ENCODE assay signal across 9 mouse cellular contexts in genomic region chr10:80436276-80436675, GRCm38 (mm10). TPM values are rescaled to one million over a fixed set of nuclear protein-coding genes. Genes with fewer than 3 reads are reported as not detected.
DNase-seq lines count a peak whose midpoint lies in the region; ATAC-seq and TF ChIP-seq lines count a peak whose summit lies in the region.
"Had no signal": no experiment of that assay in that cellular context is flagged by ENCODE, and none has a peak within 500 bp of the region (broad histone marks: within the 10 kb centered on the region; RNA-seq: fewer than 3 reads in every experiment).

No protein-coding gene starts in this region.

- TF ChIP-seq RAD21 in MEL (IDR thresholded peaks at IDR 0.05; ENCODE audit: low read depth, low read length) = no peak

- TF ChIP-seq CTCF in MEL (IDR thresholded peaks at IDR 0.05 in 2 of 3, conservative IDR thresholded peaks at IDR 0.05 in 1 of 3; ENCODE audit: control insufficient read depth in 1 of 3, insufficient read depth in 1 of 3, low read depth in 2 of 3, low read length in 3 of 3, poor library complexity in 1 of 3, severe bottlenecking in 1 of 3) = no peak
- no peak for TF ChIP-seq CTCF in kidney, postnatal 0 days (IDR thresholded peaks at IDR 0.05; ENCODE audit: low read depth)

- no peaks in the 10 kb centered on the region for H3K36me3 ChIP-seq in hindbrain, embryonic 12.5 days
- H3K36me3 ChIP-seq in hindbrain, embryonic 14.5 days (replicated peaks; ENCODE audit: control insufficient read depth, insufficient read depth) = no peaks in the 10 kb centered on the region
- H3K36me3 ChIP-seq in MEL (ENCODE audit: control insufficient read depth in 1 of 2, insufficient read depth in 2 of 2, low read length in 2 of 2) = peaks cover 0 to 26% of the 10 kb centered on the region in 2 experiments; a peak in 2 of 4 replicates
- H3K36me3 ChIP-seq in kidney, postnatal 0 days (ENCODE audit: insufficient read depth, low read length) = no peaks in the 10 kb centered on the region

- H3K27ac ChIP-seq in hindbrain, embryonic 12.5 days = 0 out of 2 replicates have a peak overlapping the region, but pooled peaks have one; percentile 7
- H3K27ac ChIP-seq in hindbrain, embryonic 14.5 days = no peak overlapping the region
- peak overlapping the region; percentile 79 for H3K27ac ChIP-seq in MEL (ENCODE audit: control insufficient read depth, low read depth, low read length)
- H3K27ac ChIP-seq in kidney, postnatal 0 days = 0 out of 2 replicates have a peak overlapping the region, but pooled peaks have one; percentile 48

- H3K9ac ChIP-seq in hindbrain, embryonic 12.5 days = no peak overlapping the region
- H3K9ac ChIP-seq in hindbrain, embryonic 14.5 days = no peak overlapping the region
- peak overlapping the region; percentile 57 for H3K9ac ChIP-seq in MEL (ENCODE audit: control insufficient read depth, low read depth, low read length, poor library complexity, severe bottlenecking)
- no peak overlapping the region for H3K9ac ChIP-seq in kidney, postnatal 0 days (ENCODE audit: low read depth, low read length)

- H3K27me3 ChIP-seq in hindbrain, embryonic 12.5 days = peaks cover 18% of the 10 kb centered on the region
- H3K27me3 ChIP-seq in hindbrain, embryonic 14.5 days (ENCODE audit: control insufficient read depth, insufficient read depth, low read length) = no peaks in the 10 kb centered on the region
- no peaks in the 10 kb centered on the region for H3K27me3 ChIP-seq in MEL (ENCODE audit: control insufficient read depth in 1 of 2, insufficient read depth in 2 of 2, low read length in 2 of 2)
- H3K27me3 ChIP-seq in kidney, postnatal 0 days (ENCODE audit: insufficient read depth, low read length) = no peaks in the 10 kb centered on the region

- no peak overlapping the region for H3K4me3 ChIP-seq in hindbrain, embryonic 12.5 days
- no peak overlapping the region for H3K4me3 ChIP-seq in hindbrain, embryonic 14.5 days (replicated peaks; ENCODE audit: low read length)
- H3K4me3 ChIP-seq in MEL (ENCODE audit: control insufficient read depth in 1 of 2, insufficient read depth in 1 of 2, low read depth in 2 of 2, low read length in 2 of 2) = peak overlapping the region; percentile 4 to 25
- no peak overlapping the region for H3K4me3 ChIP-seq in kidney, postnatal 0 days (replicated peaks; ENCODE audit: low read depth, low read length)

- ATAC-seq in hindbrain, embryonic 12.5 days (ENCODE audit: low FRiP score) = no peak
- ATAC-seq in hindbrain, embryonic 14.5 days (ENCODE audit: low FRiP score) = no peak
- ATAC-seq in kidney, postnatal 0 days (replicated peaks; ENCODE audit: low FRiP score, low read depth) = no peak
- ATAC-seq in monocyte, adult 5-6 weeks (replicated peaks; ENCODE audit: insufficient number of reproducible peaks, low FRiP score, low TSS enrichment, poor library complexity, severe bottlenecking) = no peak

- H3K4me2 ChIP-seq in hindbrain, embryonic 12.5 days (replicated peaks) = no peak overlapping the region
- H3K4me2 ChIP-seq in hindbrain, embryonic 14.5 days (replicated peaks) = no peak overlapping the region
- H3K4me2 ChIP-seq in kidney, postnatal 0 days (ENCODE audit: low read length) = no peak overlapping the region

- H3K79me2 ChIP-seq in MEL (ENCODE audit: control insufficient read depth, insufficient read depth, low read length, poor library complexity) = peaks cover 20% of the 10 kb centered on the region

- no peaks in the 10 kb centered on the region for H3K9me3 ChIP-seq in hindbrain, embryonic 12.5 days (replicated peaks)
- H3K9me3 ChIP-seq in hindbrain, embryonic 14.5 days (ENCODE audit: control insufficient read depth, low read length) = no peaks in the 10 kb centered on the region
- no peaks in the 10 kb centered on the region for H3K9me3 ChIP-seq in MEL (replicated peaks; ENCODE audit: insufficient read depth, low read length)
- H3K9me3 ChIP-seq in kidney, postnatal 0 days (replicated peaks; ENCODE audit: low read length) = no peaks in the 10 kb centered on the region

- peaks cover 22% of the 10 kb centered on the region for H3K4me1 ChIP-seq in hindbrain, embryonic 12.5 days
- H3K4me1 ChIP-seq in hindbrain, embryonic 14.5 days (replicated peaks; ENCODE audit: control insufficient read depth, insufficient read depth, low read length) = peaks cover 15% of the 10 kb centered on the region
- peaks cover 6 to 34% of the 10 kb centered on the region in 2 experiments; a peak in 3 of 4 replicates for H3K4me1 ChIP-seq in MEL (ENCODE audit: control insufficient read depth in 1 of 2, insufficient read depth in 2 of 2, low read length in 2 of 2)
- peaks cover 3% of the 10 kb centered on the region; the same call in 1 of the 2 replicates for H3K4me1 ChIP-seq in kidney, postnatal 0 days (replicated peaks; ENCODE audit: insufficient read depth, low read length)

- 8% methylated on average over 9 of the region's 9 CpGs for WGBS in hindbrain, embryonic 12.5 days
- WGBS in hindbrain, embryonic 14.5 days = 11% methylated on average over 9 of the region's 9 CpGs
- 17% methylated on average over 9 of the region's 9 CpGs for WGBS in kidney, postnatal 0 days

- TF ChIP-seq POLR2A in MEL (IDR thresholded peaks at IDR 0.05; ENCODE audit: control insufficient read depth in 1 of 2, insufficient read depth in 1 of 2, low read depth in 1 of 2, low read length in 2 of 2, poor library complexity in 1 of 2) = no peak; a peak in 1 of 4 replicates

- intact Hi-C loops in left cerebral cortex, postnatal 25 days (cut with DNase I) = no loop called here

- TF ChIP-seq EP300 in MEL (IDR thresholded peaks at IDR 0.05; ENCODE audit: low read depth in 1 of 2, low read length in 2 of 2) = no peak

- DNase-seq in hindbrain, embryonic 14.5 days (ENCODE audit: low spot score) = no peak
- DNase-seq in MEL (ENCODE audit: low read depth, low spot score) = peak; percentile 66
- DNase-seq in kidney, postnatal 0 days (ENCODE audit: low spot score) = peak; percentile 57
- DNase-seq in spleen, postnatal 4 days (ENCODE audit: low spot score in 2 of 2) = peak; percentile 71 to 80
- no peak for DNase-seq in left cerebral cortex, postnatal 25 days (ENCODE audit: low spot score in 2 of 2)
- DNase-seq in c-Kit-positive CD71-positive TER-119-positive erythroid progenitor cells, embryonic 14.5 days (ENCODE audit: low spot score) = no peak

TF ChIP-seq in MEL, 35 proteins besides CTCF, POLR2A, EP300 and RAD21 (continues in another document):
- no peak for TF ChIP-seq ZC3H11A (IDR thresholded peaks at IDR 0.05; ENCODE audit: low read depth, low read length)
- TF ChIP-seq UBTF (IDR thresholded peaks at IDR 0.05; ENCODE audit: borderline replicate concordance, insufficient read depth, low read depth, low read length) = no peak
- TF ChIP-seq POLR2AphosphoS2 (IDR thresholded peaks at IDR 0.05; ENCODE audit: low read length) = no peak
- TF ChIP-seq SIN3A (IDR thresholded peaks at IDR 0.05; ENCODE audit: low read length) = 0 out of 2 replicates have a peak, but pooled peaks have one; percentile 5

RNA-seq across cellular contexts. Expression of gene Tcf3, which starts 2.8 kb away (rescaled TPM):
- polyA plus RNA-seq in hindbrain, embryonic 12.5 days (2016; fragmentation: Nextera tagmentation; extraction: Ambion mirVana) = 176 and 178 TPM in 2 replicates
- polyA plus RNA-seq in hindbrain, embryonic 14.5 days (2014; fragmentation: Nextera tagmentation; extraction: Ambion mirVana) = 41.3 and 46.5 TPM in 2 replicates
- total RNA-seq in MEL (2012; rRNA removed) = 113 and 125 TPM in 2 replicates
- polyA plus RNA-seq in MEL (2012; ENCODE audit: insufficient read depth in 1 of 2, insufficient read length in 2 of 2, low read depth in 1 of 2, low replicate concordance in 2 of 2, missing spikeins in 1 of 2) = 100 to 1,000 TPM in 1 of 2 experiments, not detected in 1; 258 TPM
- 76.4 and 83.7 TPM in 2 replicates for polyA plus RNA-seq in kidney, postnatal 0 days (2015; fragmentation: Nextera tagmentation; extraction: Ambion mirVana)
- 18.9 to 30.0 TPM (median 26.1 TPM) in 3 replicates for total RNA-seq in monocyte, adult 5-6 weeks (2017)
- total RNA-seq in left cerebral cortex, postnatal 25 days (2021) = 10 to 100 TPM; 22.6 to 25.8 TPM

RNA-seq across cellular contexts. Expression of gene Uqcr11, which starts 29.6 kb away (rescaled TPM):
- polyA plus RNA-seq in hindbrain, embryonic 12.5 days (2016; fragmentation: Nextera tagmentation; extraction: Ambion mirVana) = 312 and 406 TPM in 2 replicates
- polyA plus RNA-seq in hindbrain, embryonic 14.5 days (2014; fragmentation: Nextera tagmentation; extraction: Ambion mirVana) = 675 and 804 TPM in 2 replicates
- total RNA-seq in MEL (2012; rRNA removed) = 879 and 935 TPM in 2 replicates
- polyA plus RNA-seq in MEL (2012; ENCODE audit: insufficient read depth in 1 of 2, insufficient read length in 2 of 2, low read depth in 1 of 2, low replicate concordance in 2 of 2, missing spikeins in 1 of 2) = 100 to 1,000 TPM in 1 of 2 experiments, not detected in 1; 481 TPM
- 1,117 and 1,253 TPM in 2 replicates for polyA plus RNA-seq in kidney, postnatal 0 days (2015; fragmentation: Nextera tagmentation; extraction: Ambion mirVana)
- total RNA-seq in monocyte, adult 5-6 weeks (2017) = 56.9 to 82.5 TPM (median 76.8 TPM) in 3 replicates
- 100 to 1,000 TPM; 482 to 488 TPM for total RNA-seq in left cerebral cortex, postnatal 25 days (2021)

RNA-seq across cellular contexts. Expression of gene Mbd3, which starts 36.9 kb away (rescaled TPM):
- polyA plus RNA-seq in hindbrain, embryonic 12.5 days (2016; fragmentation: Nextera tagmentation; extraction: Ambion mirVana) = 275 and 296 TPM in 2 replicates
- 152 and 161 TPM in 2 replicates for polyA plus RNA-seq in hindbrain, embryonic 14.5 days (2014; fragmentation: Nextera tagmentation; extraction: Ambion mirVana)
- total RNA-seq in MEL (2012; rRNA removed) = 81.4 and 86.9 TPM in 2 replicates
- polyA plus RNA-seq in MEL (2012; ENCODE audit: insufficient read depth in 1 of 2, insufficient read length in 2 of 2, low read depth in 1 of 2, low replicate concordance in 2 of 2, missing spikeins in 1 of 2) = 100 to 1,000 TPM in 1 of 2 experiments, not detected in 1; 289 TPM
- polyA plus RNA-seq in kidney, postnatal 0 days (2015; fragmentation: Nextera tagmentation; extraction: Ambion mirVana) = 163 and 165 TPM in 2 replicates
- total RNA-seq in monocyte, adult 5-6 weeks (2017) = 11.4 to 34.6 TPM (median 18.6 TPM) in 3 replicates
- 100 to 1,000 TPM; 134 to 138 TPM for total RNA-seq in left cerebral cortex, postnatal 25 days (2021)

RNA-seq across cellular contexts. Expression of gene Mex3d, which starts 48.8 kb away (rescaled TPM):
- polyA plus RNA-seq in hindbrain, embryonic 12.5 days (2016; fragmentation: Nextera tagmentation; extraction: Ambion mirVana) = 21.4 and 24.8 TPM in 2 replicates
- polyA plus RNA-seq in hindbrain, embryonic 14.5 days (2014; fragmentation: Nextera tagmentation; extraction: Ambion mirVana) = 12.3 and 13.3 TPM in 2 replicates
- total RNA-seq in MEL (2012; rRNA removed) = 14.1 and 15.6 TPM in 2 replicates
- 10 to 100 TPM in 1 of 2 experiments, not detected in 1; 18.8 TPM for polyA plus RNA-seq in MEL (2012; ENCODE audit: insufficient read depth in 1 of 2, insufficient read length in 2 of 2, low read depth in 1 of 2, low replicate concordance in 2 of 2, missing spikeins in 1 of 2)
- polyA plus RNA-seq in kidney, postnatal 0 days (2015; fragmentation: Nextera tagmentation; extraction: Ambion mirVana) = 6.6 and 7.8 TPM in 2 replicates
- total RNA-seq in monocyte, adult 5-6 weeks (2017) = 4.1 to 5.3 TPM (median 5.2 TPM) in 3 replicates
- total RNA-seq in left cerebral cortex, postnatal 25 days (2021) = 10 to 100 TPM; 17.7 to 22.2 TPM

RNA-seq across cellular contexts. Expression of gene Onecut3, which starts 58.4 kb away (rescaled TPM):
- polyA plus RNA-seq in hindbrain, embryonic 12.5 days (2016; fragmentation: Nextera tagmentation; extraction: Ambion mirVana) = 1.7 and 2.3 TPM in 2 replicates
- 1.5 and 2.3 TPM in 2 replicates for polyA plus RNA-seq in hindbrain, embryonic 14.5 days (2014; fragmentation: Nextera tagmentation; extraction: Ambion mirVana)
- total RNA-seq in MEL (2012; rRNA removed) = not detected in 2 replicates
- polyA plus RNA-seq in MEL (2012; ENCODE audit: insufficient read depth in 1 of 2, insufficient read length in 2 of 2, low read depth in 1 of 2, low replicate concordance in 2 of 2, missing spikeins in 1 of 2) = not detected
- not detected in 2 replicates for polyA plus RNA-seq in kidney, postnatal 0 days (2015; fragmentation: Nextera tagmentation; extraction: Ambion mirVana)
- not detected in 3 replicates for total RNA-seq in monocyte, adult 5-6 weeks (2017)
- total RNA-seq in left cerebral cortex, postnatal 25 days (2021) = not detected
- total RNA-seq: left cerebral cortex, postnatal 10 days had no signal

Comparison
In these comparisons a context has a peak if more than half of its experiments do, and no peak if none do; other contexts are left out.
1. H3K4me3 ChIP-seq: peak in MEL (2 of 2); none in hindbrain, embryonic 12.5 days (single experiment), hindbrain, embryonic 14.5 days (single experiment) and kidney, postnatal 0 days (single experiment).
2. DNase-seq: peak in MEL (single experiment), kidney, postnatal 0 days (single experiment) and spleen, postnatal 4 days (2 of 2); none in hindbrain, embryonic 14.5 days (single experiment), left cerebral cortex, postnatal 25 days (0 of 2) and c-Kit-positive CD71-positive TER-119-positive erythroid progenitor cells, embryonic 14.5 days (single experiment).